9 mouse cellular contexts compared by ENCODE assay signal in the genomic region with DNA sequence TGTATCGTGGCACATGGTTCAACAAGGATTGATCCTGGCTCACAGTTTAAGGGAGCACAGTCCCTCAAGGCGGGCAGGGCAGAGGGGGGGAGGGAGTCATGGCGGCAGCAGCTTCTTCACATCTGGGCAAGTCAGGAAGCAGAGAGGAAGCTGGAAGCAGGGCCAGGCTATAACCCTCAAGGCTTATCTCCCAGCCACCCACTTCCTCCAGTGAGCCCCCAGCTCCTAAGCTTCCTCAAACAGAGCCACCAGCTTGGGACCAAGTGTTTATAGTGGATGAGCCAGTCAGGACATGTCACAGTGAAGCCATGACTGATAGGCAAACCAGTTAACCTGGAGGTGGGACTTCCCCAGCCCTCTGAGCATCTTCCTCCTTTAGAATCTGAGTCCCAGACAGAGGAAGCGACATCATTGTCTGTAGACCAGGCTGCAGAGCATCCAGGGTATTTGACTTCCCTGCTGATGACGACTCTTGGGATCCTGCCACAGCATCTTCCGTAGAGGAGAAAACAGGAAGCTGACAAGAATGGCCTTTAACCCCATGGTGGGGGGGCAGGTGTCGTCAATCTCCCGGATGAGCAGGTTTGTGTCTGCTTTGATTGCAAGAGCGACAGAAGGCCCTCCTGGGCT.
A peak's percentile ranks its signal among the peaks of the same experiment; 100 is the strongest.
DNase-seq lines count a peak whose midpoint lies in the region; ATAC-seq lines count a peak whose summit lies in the region.
"Had no signal": no experiment of that assay in that cellular context is flagged by ENCODE, and none has a peak within 500 bp of the region (broad histone marks: within the 10 kb centered on the region; RNA-seq: fewer than 3 reads in every experiment).

No protein-coding gene starts in this region.

- no peak for ATAC-seq in heart, embryonic 11.5 days (replicated peaks; ENCODE audit: insufficient number of reproducible peaks, low FRiP score, low TSS enrichment)
- ATAC-seq in CD4-positive, CD25-positive, alpha-beta regulatory T cell, adult 4 months: peak; percentile 32
- no peak for ATAC-seq in embryonic facial prominence, embryonic 12.5 days (ENCODE audit: insufficient number of reproducible peaks, insufficient read depth, low FRiP score, low TSS enrichment)
- peak; percentile 58 for ATAC-seq in lung, embryonic 16.5 days (ENCODE audit: low read depth)
- no peak for ATAC-seq in erythroblast, adult 5-6 weeks (replicated peaks; ENCODE audit: low FRiP score, poor library complexity, severe bottlenecking)

- no peak overlapping the region for H3K4me3 ChIP-seq in heart, embryonic 11.5 days (ENCODE audit: low read depth, low read length)
- H3K4me3 ChIP-seq in embryonic facial prominence, embryonic 12.5 days: no peak overlapping the region
- no peak overlapping the region for H3K4me3 ChIP-seq in lung, embryonic 16.5 days (ENCODE audit: low read length)
- H3K4me3 ChIP-seq: hindbrain, embryonic 15.5 days had no signal

- peaks cover 8% of the 10 kb centered on the region; the same call in 1 of the 2 replicates for H3K9me3 ChIP-seq in heart, embryonic 11.5 days (replicated peaks; ENCODE audit: control insufficient read depth, low read length)
- H3K9me3 ChIP-seq in embryonic facial prominence, embryonic 12.5 days: no peaks in the 10 kb centered on the region
- peaks cover 4% of the 10 kb centered on the region; the same call in 1 of the 2 replicates for H3K9me3 ChIP-seq in lung, embryonic 16.5 days (ENCODE audit: control insufficient read depth, low read length)
- H3K9me3 ChIP-seq: hindbrain, embryonic 15.5 days had no signal

- H3K4me2 ChIP-seq in heart, embryonic 11.5 days: no peak overlapping the region
- H3K4me2 ChIP-seq in embryonic facial prominence, embryonic 12.5 days (replicated peaks): no peak overlapping the region
- no peak overlapping the region for H3K4me2 ChIP-seq in lung, embryonic 16.5 days (ENCODE audit: low read depth, low read length)
- H3K4me2 ChIP-seq: hindbrain, embryonic 15.5 days had no signal

- H3K4me1 ChIP-seq in heart, embryonic 11.5 days (ENCODE audit: control insufficient read depth, insufficient read depth, low read length): peaks cover 5% of the 10 kb centered on the region; the same call in 1 of the 2 replicates
- peaks cover 20% of the 10 kb centered on the region for H3K4me1 ChIP-seq in embryonic facial prominence, embryonic 12.5 days
- H3K4me1 ChIP-seq in lung, embryonic 16.5 days (replicated peaks; ENCODE audit: control insufficient read depth, insufficient read depth, low read length): no peaks in the 10 kb centered on the region

- intact Hi-C loops in heart, postnatal 14 days (cut with DNase I): no loop called here

- no peaks in the 10 kb centered on the region for H3K36me3 ChIP-seq in heart, embryonic 11.5 days (ENCODE audit: control insufficient read depth, insufficient read depth, low read length)
- no peaks in the 10 kb centered on the region for H3K36me3 ChIP-seq in embryonic facial prominence, embryonic 12.5 days
- no peaks in the 10 kb centered on the region for H3K36me3 ChIP-seq in lung, embryonic 16.5 days (ENCODE audit: control insufficient read depth, insufficient read depth, low read length)
- H3K36me3 ChIP-seq: hindbrain, embryonic 15.5 days had no signal

- 69% methylated on average over 9 of the region's 9 CpGs for WGBS in heart, embryonic 11.5 days (ENCODE audit: insufficient replicate concordance)
- WGBS in embryonic facial prominence, embryonic 12.5 days: 80% methylated on average over 9 of the region's 9 CpGs
- WGBS in lung, embryonic 16.5 days: 73% methylated on average over 9 of the region's 9 CpGs

- no peak overlapping the region for H3K9ac ChIP-seq in heart, embryonic 11.5 days (ENCODE audit: low read depth, low read length)
- no peak overlapping the region for H3K9ac ChIP-seq in embryonic facial prominence, embryonic 12.5 days
- H3K9ac ChIP-seq in lung, embryonic 16.5 days (ENCODE audit: low read length): no peak overlapping the region
- H3K9ac ChIP-seq: hindbrain, embryonic 15.5 days had no signal

- H3K27ac ChIP-seq in heart, embryonic 11.5 days (ENCODE audit: low read depth, low read length): no peak overlapping the region
- 0 out of 2 replicates have a peak overlapping the region, but pooled peaks have one; percentile 73 for H3K27ac ChIP-seq in embryonic facial prominence, embryonic 12.5 days
- H3K27ac ChIP-seq in lung, embryonic 16.5 days (ENCODE audit: low read length): no peak overlapping the region
- H3K27ac ChIP-seq: hindbrain, embryonic 15.5 days had no signal

- 0 out of 2 replicates have a peak, but pooled peaks cover 3% of the 10 kb centered on the region for H3K27me3 ChIP-seq in heart, embryonic 11.5 days (ENCODE audit: control insufficient read depth, insufficient read depth, low read length)
- H3K27me3 ChIP-seq in embryonic facial prominence, embryonic 12.5 days: no peaks in the 10 kb centered on the region
- no peaks in the 10 kb centered on the region for H3K27me3 ChIP-seq in lung, embryonic 16.5 days (ENCODE audit: control insufficient read depth, insufficient read depth, low read depth, low read length)
- H3K27me3 ChIP-seq: hindbrain, embryonic 15.5 days had no signal

- DNase-seq in heart, postnatal 14 days: peak; percentile 29 to 41
- no peak for DNase-seq in right cerebral cortex, postnatal 10 days (ENCODE audit: low spot score in 2 of 2)
- DNase-seq in frontal cortex, postnatal 14 days (ENCODE audit: low spot score in 2 of 2): no peak

Comparison
In these comparisons a context has a peak if more than half of its experiments do, and no peak if none do; other contexts are left out.
1. DNase-seq: peak in heart, postnatal 14 days (2 of 2); none in right cerebral cortex, postnatal 10 days (0 of 2) and frontal cortex, postnatal 14 days (0 of 2).
2. ATAC-seq: peak in CD4-positive, CD25-positive, alpha-beta regulatory T cell, adult 4 months (single experiment) and lung, embryonic 16.5 days (single experiment); none in heart, embryonic 11.5 days (single experiment), embryonic facial prominence, embryonic 12.5 days (single experiment) and erythroblast, adult 5-6 weeks (single experiment).